Mouse (Mus musculus): ENCODE measurements around the gene Vgll4. TPM values are rescaled to one million over a fixed set of nuclear protein-coding genes. Genes with fewer than 3 reads are reported as not detected.

Gene Vgll4
- polyA plus RNA-seq, 1 experiment, result 39.7 TPM

DNA sequence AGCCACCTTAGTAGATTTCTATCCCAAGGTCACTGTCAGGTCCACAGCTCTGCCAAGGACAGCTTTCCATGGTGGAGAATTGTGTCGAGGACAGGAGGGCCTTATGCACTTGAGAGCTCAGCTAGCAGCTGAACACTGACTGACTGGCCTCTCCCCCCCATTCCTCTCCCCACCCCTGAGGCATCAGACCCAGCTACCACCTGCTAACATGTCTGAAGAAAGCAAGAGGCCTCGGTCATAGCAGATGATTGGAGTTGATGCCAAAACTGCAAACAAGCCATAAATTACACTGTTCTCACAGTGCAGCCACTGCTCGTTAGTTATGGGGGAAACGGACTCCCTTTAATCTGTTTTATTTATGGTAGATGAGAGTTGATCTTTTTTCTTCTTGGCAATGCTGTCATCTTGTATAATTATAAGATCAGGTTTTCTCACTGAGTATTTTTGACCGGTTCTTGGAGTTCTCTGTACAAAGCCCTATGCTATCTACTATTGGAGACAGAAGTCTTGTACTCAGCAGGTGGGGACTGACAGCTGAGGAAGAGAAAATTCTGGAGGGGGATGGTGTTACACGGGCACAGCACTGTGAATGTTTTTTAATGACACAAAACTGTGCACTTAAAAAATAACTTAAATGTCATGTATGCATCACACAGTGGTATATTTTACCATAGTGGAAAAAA is 155.5 kb downstream of the Vgll4 start:
- TF ChIP-seq CTCF (IDR thresholded peaks at IDR 0.05; ENCODE audit: borderline replicate concordance, extremely low read depth, insufficient read depth, insufficient read length) (no peak), POLR2A (IDR thresholded peaks at IDR 0.05; ENCODE audit: borderline replicate concordance, extremely low read depth, insufficient read depth, insufficient read length, poor library complexity, severe bottlenecking) (no peak)
- peak; percentile 78 for DNase-seq (ENCODE audit: low read depth)

DNA sequence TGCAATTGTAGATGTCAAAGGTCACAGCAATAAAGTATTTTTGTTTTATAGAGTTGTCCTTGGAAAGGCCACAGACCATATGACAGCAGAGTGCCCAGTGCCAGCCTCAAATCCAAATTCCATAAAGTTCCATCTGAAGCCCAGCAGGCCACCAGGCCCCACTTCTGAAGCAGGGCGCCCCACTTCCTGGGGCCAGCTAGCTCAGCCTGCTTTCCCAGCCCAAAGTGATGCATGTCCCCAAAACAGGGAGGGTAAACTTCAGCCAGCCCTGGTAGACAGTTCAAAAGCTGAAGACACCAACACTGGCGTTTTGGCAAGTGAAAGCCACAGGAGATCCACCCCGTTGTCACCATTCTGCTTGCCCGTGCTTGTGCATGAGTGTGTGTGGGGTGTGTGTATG is 157.0 kb downstream of the Vgll4 start:
- no peak for DNase-seq (ENCODE audit: low read depth)
- TF ChIP-seq CTCF (IDR thresholded peaks at IDR 0.05; ENCODE audit: borderline replicate concordance, extremely low read depth, insufficient read depth, insufficient read length) (no peak), POLR2A (IDR thresholded peaks at IDR 0.05; ENCODE audit: borderline replicate concordance, extremely low read depth, insufficient read depth, insufficient read length, poor library complexity, severe bottlenecking) (no peak)

DNA sequence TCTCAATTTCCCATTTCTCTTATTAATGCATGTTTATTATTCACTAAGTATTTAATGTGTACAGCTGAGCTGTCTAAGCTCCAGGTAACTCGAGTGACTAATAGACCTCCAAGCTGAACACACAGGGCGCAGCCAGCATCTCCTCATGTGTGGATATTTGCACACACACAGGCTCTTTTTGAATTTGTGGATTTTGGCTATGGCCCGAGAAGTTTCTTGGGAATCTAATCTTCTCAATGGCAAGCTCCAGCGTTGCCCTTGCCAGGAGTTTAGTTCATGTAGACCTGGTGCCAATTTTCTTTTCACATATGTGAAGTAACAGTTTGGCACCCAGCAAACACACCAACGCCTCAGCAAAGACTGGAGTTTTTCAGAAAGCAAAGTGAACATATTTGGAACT is 157.5 kb downstream of the Vgll4 start:
- peak; percentile 91 for DNase-seq (ENCODE audit: low read depth)
- no peak for TF ChIP-seq CTCF (IDR thresholded peaks at IDR 0.05; ENCODE audit: borderline replicate concordance, extremely low read depth, insufficient read depth, insufficient read length)
- no peak for TF ChIP-seq POLR2A (IDR thresholded peaks at IDR 0.05; ENCODE audit: borderline replicate concordance, extremely low read depth, insufficient read depth, insufficient read length, poor library complexity, severe bottlenecking)

Other genes with a start within 250 kb of the Vgll4 start
- gene Tamm41, start 67.9 kb upstream of the Vgll4 start, polyA plus RNA-seq (2012; rRNA removed), result 38.6 and 46.8 TPM in 2 replicates
- 47.5 and 51.2 TPM in 2 replicates for gene Syn2, start 164.9 kb upstream of the Vgll4 start, polyA plus RNA-seq (2012; rRNA removed)